Mouse (Mus musculus) heart, postnatal 14 days (tissue): ENCODE results near the gene Card19. TPM values are rescaled to one million over a fixed set of nuclear protein-coding genes. Genes with fewer than 3 reads are reported as not detected.
A peak's percentile ranks its signal among the peaks of the same experiment; 100 is the strongest.

Experiments
- DNase-seq, 2 experiments: peaks; one replicate each; pipeline ENCODE4 v3.0.0; 2021 to 2022
- intact Hi-C: fragments of 180-260 bp; cut with DNase I; formaldehyde crosslinking; loops from one replicate; pipeline ENCODE4 v1.15.1; 2025
- total RNA-seq, 2 experiments: library from RNA; stranded (reverse); gene quantifications; 2 replicates each; pipeline ENCODE4 v1.2.3; 2021

Card19 gene
- total RNA-seq, 2 experiments from 2014 or later: 131 to 138 TPM

- intact Hi-C loops: no loop called here
- no peak for DNase-seq
Measured at GRCm38 (mm10) chr13:49233792-49234572, 18.1 kb upstream of the Card19 start.

GRCm38 (mm10) chr13:49225633-49226032 is 9.8 kb upstream of the Card19 start:
- DNase-seq: no peak
- intact Hi-C loops: no loop called here

- no peak for DNase-seq
- intact Hi-C loops: no loop called here
Measured at GRCm38 (mm10) chr13:49225159-49225558, 9.3 kb upstream of the Card19 start.

DNA sequence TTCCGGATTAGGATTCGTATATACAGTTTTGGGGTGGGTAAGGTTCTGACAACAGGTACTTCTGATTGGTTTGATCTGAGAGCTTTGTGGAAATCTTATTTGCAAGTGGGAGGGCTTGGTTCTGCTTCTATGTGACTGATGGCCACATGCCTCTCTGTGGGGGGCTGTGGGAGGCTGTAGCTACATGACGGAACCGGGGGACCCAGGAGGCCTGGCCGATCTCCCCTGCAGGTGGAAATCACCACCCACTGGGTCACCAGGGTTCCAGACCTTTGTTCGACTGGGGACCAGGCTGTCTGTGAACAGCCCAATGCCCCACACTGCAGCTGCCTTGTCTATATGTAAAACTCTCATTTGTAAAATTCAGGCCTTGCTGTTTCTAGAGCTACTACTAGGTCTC is 8.9 kb upstream of the Card19 start:
- intact Hi-C loops: no loop called here
- no peak for DNase-seq

DNA sequence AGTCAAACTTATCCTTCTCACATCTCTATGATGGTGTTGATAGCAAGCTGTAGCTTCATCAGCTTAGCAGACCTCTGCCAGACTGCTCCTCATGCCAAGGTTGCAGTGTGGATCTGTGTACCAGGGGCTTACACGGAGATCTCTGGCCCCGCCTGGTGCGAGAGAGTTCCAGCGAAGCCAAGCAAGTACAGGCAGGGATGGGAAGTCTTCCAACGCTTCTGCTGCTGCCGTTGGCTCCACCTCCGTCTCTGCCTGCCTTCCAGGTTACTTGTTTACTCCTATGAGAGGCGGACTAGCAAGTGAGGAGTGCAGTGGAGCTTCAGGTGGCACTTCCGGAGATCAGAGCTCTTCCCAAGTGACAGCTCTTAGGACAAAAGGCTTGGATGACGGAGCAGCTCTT is 8.5 kb upstream of the Card19 start:
- DNase-seq: no peak
- intact Hi-C loops: no loop called here

DNA sequence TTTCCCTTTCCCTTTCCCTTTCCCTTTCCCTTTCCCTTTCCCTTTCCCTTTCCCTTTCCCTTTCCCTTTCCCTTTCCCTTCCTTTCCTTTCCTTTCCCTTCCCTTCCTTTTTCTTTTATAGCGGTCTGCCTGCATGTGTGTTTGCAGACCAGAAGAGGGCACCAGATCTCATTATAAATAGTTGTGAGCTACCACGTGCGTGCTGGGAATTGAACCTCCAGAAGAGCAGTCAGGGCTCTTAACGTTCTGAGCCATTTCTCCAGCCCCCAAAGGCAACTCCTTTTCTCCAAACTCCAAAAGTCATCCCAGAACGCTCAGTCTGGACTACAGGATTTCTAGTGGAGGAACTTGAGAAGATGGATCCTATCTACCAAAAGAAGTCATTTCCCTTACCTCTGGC is 5.1 kb upstream of the Card19 start:
- intact Hi-C loops: no loop called here
- no peak for DNase-seq

GRCm38 (mm10) chr13:49219367-49219766 is 3.5 kb upstream of the Card19 start:
- no peak for DNase-seq
- intact Hi-C loops: loop anchor here (10.0 kb wide), 2 partner anchors 155 to 435 kb away; partner anchors contain the start of genes Cenpp and Nol8

GRCm38 (mm10) chr13:49218651-49219050 is 2.8 kb upstream of the Card19 start:
- DNase-seq: no peak
- intact Hi-C loops: loop anchor here (10.0 kb wide), 2 partner anchors 156 to 436 kb away; partner anchors contain the start of genes Cenpp and Nol8

DNA sequence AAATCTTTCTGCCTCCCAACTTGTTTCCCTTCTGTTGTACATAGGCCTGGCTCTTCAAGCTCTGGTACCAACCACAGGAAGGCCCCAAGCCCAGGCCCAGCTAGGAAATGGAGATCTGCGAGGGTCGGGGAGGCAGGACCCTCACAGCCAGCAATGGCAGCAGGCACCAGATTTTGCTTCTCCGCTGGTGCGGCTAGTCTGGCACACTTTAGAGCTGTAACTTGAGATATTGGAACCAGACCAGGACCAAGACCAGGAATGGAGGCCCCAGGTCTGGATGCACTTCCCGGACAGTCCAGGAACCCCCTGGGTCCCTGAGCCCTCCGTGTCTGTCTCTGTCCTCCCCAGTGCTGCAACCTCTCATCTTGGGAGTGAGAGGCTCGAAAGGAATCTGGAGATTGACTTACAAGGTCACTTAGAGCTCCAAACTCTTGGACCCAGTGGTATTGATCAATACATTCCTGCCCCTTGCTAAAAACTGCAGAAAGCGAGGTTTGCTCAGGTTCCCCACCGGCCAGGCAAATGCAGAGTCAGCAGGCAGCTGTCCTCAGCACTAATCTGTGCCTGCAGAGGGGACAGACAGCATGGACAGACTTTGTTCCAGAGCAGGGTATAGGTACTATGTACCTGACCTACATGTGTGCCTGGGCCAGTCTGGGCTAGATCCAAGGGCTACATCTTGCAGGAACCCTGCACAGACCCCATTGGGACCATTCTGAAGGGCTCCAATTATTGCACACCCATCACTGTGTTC is 1.1 kb upstream of the Card19 start:
- intact Hi-C loops: loop anchor here (10.0 kb wide), 2 partner anchors 158 to 438 kb away; partner anchors contain the start of genes Cenpp and Nol8
- no peak for DNase-seq

DNA sequence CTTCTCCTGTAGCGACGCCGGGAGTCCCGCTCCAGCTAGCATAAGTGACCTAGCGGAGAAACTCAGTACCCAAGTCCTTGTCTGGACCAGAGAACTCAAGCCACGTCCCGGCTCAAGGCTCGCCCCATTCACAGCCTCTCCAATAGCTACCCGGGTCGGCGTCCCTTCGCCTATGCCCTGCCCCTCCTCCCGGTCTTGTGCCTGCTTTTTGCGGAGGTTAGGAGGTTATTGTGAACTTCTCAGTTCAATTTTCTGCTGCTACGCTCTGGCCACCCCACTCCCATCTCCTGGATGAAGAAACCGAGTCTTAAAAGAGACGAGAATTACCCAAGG is 349 bp upstream of the Card19 start:
- no peak for DNase-seq
- intact Hi-C loops: loop anchor here (10.0 kb wide), 2 partner anchors 159 to 439 kb away; partner anchors contain the start of genes Cenpp and Nol8

DNA sequence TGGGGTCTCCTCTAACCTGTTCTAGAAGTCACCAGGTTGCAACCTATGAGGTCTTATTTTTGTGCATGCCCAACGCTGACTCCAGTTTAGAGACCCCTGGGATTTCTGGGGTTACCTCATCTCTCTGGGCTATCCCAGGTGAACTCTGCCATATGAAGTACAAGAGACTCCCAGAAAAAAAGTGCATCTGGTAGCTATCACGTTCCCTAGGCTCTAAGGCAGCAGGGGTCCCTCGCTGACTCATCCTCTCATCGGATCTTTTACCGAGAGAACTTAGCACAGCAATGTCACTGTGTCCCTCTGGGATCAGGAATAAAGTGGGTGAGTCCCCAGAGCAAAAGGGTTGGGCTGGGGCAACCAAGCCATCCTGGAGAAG is 721 bp downstream of the Card19 start:
- intact Hi-C loops: loop anchor here (10.0 kb wide), 2 partner anchors 160 to 440 kb away; partner anchors contain the start of genes Cenpp and Nol8
- no peak for DNase-seq

- peak in 1 of 2 experiments; percentile 29 for DNase-seq
- intact Hi-C loops: loop anchor here (10.0 kb wide), 2 partner anchors 160 to 440 kb away; partner anchors contain the start of genes Cenpp and Nol8
Measured at GRCm38 (mm10) chr13:49214454-49214853, 1.4 kb downstream of the Card19 start.

GRCm38 (mm10) chr13:49213531-49213932 is 2.3 kb downstream of the Card19 start:
- intact Hi-C loops: loop anchor here (10.0 kb wide), 2 partner anchors 161 to 441 kb away; partner anchors contain the start of genes Cenpp and Nol8
- DNase-seq: peak; percentile 37 to 39

- DNase-seq: no peak
- intact Hi-C loops: loop anchor here (10.0 kb wide), 2 partner anchors 162 to 442 kb away; partner anchors contain the start of genes Cenpp and Nol8
Measured at GRCm38 (mm10) chr13:49212711-49213500, 2.9 kb downstream of the Card19 start.

DNA sequence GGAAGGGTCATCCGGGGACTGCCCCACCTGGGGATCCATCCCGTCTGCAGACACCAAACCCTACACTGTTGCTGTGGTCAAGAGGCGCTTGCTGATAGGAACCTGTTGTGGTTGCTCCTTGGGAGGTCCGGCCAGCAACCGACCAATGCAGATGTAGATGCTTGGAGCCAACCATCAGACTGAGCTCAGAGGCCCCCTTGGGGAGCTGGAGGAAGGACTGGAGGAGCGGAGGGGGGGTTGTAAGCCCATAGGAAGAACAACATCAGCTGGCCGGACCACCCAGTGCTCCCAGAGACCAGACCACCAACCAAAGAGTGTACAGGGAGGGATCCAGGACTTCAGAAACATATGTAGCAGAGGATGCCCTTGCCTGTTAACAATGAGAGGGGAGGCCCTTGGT is 6.5 kb downstream of the Card19 start:
- intact Hi-C loops: no loop called here

DNA sequence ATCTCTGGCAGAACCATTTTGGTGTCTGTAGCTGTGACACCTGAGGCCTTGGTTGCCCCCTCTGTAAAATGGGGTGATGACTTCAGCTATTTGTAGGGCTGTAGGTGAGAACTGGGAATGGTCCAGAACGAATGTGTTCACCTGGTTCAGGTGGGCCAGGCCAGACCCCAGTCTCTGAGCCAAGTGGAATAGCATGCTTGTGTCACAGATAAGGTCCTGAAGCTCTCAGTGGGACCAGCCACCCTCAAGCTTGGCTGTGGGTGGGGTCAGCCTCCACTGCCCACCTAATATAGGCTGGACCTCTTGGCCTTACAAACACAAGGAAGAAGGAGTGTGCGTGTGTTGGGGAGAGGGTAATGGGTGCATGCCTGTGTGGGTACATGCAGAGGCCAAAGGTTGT is 9.5 kb downstream of the Card19 start:
- intact Hi-C loops: no loop called here
- DNase-seq: no peak

More for the DNA sequence above, 6.5 kb downstream of the Card19 start:
- DNase-seq: no peak

- peak; percentile 87 to 90 for DNase-seq
- intact Hi-C loops: loop anchor here (2.0 kb wide), 1 partner anchor 33 kb away; no protein-coding TSS in a partner anchor
Measured at GRCm38 (mm10) chr13:49205381-49205998, 10.3 kb downstream of the Card19 start.

DNA sequence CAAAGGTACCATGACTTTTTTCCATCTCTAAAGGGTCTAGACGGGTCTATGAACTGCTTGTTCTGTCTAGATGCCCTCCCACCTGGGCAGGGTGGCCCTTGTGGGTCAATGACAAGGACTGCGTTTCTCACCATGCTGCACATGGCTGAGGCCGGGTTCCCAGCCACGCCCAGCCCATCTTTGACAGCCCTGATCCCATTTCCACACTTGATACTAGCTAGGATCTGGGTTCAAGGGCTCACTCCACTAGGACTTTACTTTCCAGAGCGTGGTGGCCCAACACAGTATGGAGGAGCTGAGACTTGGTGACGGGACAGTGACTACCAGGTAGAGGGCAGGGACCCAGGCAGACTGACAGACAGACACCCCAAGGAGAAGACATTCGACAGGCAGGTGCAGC is 13.3 kb downstream of the Card19 start:
- intact Hi-C loops: no loop called here
- no peak for DNase-seq

DNA sequence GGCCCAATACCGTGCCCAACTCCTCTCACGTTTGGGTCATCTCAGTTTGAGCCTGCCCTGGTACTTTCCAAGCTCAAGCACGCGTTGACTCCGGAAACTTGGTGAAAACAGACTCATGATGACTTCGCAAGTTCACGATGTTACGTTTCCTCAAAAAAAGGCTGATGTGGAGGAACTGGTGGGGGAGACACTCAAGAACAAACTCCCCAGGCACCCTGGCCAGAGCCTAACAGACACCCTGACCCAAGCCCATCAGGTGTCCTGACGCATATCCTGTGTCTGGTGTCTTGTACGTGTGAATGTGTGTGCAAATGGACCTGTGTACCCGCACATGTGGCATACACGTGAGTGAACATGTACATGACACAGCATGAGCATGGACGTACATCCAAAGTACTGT is 15.1 kb downstream of the Card19 start:
- intact Hi-C loops: no loop called here
- DNase-seq: no peak

- DNase-seq: no peak
- intact Hi-C loops: no loop called here
Measured at GRCm38 (mm10) chr13:49199891-49200290, 15.9 kb downstream of the Card19 start.
